Mouse (Mus musculus) adrenal gland (tissue): ENCODE results near the gene Palm3.
"Not testable (repeated sequence)": the region's sequence is repeated elsewhere in the genome, so short reads cannot be mapped to it uniquely, and the experiment has no call there.

Experiments
- intact Hi-C: fragments of 180-260 bp; cut with DNase I; formaldehyde crosslinking; loops from one replicate; pipeline ENCODE4 v1.15.1; 2025

The Palm3 gene

DNA sequence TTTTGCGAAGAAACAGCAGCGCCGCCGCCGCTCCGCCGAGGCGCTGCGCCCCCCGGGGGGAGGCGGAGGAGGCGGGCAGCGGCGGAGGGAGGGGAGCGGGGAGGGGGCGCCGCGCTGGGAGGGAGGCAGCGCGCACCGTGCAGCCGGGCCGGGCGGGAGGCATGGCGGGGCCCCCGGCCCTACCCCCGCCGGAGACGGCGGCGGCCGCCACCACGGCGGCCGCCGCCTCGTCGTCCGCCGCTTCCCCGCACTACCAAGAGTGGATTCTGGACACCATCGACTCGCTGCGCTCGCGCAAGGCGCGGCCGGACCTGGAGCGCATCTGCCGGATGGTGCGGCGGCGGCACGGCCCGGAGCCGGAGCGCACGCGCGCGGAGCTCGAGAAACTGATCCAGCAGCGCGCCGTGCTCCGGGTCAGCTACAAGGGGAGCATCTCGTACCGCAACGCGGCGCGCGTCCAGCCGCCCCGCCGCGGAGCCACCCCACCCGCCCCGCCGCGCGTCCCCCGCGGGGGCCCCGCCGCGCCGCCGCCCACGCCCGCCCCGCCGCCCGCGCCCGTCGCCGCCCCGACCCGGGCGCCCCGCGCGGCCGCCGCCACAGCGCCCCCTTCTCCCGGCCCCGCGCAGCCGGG, 23.6 kb upstream of the Palm3 start, which contains the start of gene Samd1:
Gene Samd1, plus strand, starts transcription at position 162 of the 631 bp plus-strand sequence.
- intact Hi-C loops, result no loop called here

DNA sequence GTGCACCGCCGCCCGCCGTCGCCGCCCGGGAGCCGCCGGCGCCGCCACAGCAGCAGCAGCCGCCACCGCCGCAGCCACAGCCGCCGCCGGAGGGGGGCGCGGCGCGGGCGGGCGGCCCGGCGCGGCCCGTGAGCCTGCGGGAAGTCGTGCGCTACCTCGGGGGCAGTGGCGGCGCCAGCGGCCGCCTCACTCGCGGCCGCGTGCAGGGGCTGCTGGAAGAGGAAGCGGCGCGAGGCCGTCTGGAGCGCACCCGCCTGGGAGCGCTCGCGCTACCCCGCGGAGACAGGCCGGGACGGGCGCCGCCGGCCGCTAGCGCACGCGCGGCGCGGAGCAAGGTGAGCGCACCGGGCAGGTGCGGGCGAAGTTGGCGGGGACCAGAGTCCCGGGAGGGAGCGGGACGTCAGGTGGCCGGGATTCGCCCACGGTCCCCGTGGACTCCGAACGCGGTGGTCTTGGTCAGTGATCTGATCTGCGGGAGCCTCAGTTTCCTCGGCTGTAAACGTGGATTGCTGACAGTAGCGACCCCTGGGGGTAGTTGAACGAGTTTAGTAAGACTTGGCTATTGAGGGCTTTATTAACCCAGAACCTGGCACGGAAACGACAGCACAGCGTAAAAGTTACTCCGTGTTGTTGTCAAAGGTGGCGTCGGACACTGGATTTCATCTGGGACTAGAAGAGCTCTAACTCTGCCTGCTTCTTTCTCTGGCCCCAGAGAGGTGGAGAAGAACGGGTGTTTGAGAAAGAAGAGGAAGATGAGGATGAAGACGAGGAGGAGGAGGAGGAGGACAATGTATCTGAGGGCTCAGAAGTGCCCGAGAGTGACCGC, 22.8 kb upstream of the Palm3 start:
- intact Hi-C loops, result no loop called here

DNA sequence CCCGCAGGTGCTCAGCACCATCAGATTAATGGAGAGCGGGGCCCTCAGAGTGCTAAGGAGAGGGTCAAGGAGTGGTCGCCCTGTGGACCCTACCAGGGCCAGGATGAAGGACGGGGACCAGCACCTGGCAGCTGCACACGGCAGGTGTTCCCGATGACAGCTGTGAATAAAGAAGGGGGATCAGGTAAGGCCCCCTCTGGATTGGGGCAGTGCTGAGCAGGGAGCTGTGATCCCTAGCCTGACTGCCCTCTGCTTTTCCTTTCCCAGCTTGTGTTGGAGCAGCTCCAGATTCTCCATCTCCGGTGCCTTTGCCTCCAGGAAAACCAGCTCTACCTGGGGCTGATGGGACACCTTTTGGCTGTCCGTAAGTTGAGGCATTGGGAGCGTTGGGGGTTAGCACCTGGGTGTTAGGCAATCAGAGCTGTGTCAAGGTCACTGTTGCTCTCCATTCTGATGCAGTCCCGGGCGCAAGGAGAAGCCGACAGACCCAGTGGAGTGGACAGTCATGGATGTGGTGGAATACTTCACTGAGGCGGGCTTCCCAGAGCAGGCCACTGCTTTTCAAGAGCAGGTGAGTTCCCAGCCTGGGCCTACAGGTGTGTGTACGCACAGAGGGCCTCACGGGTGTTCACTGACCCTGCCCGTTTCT, 22.1 kb upstream of the Palm3 start:
- intact Hi-C loops, result no loop called here

DNA sequence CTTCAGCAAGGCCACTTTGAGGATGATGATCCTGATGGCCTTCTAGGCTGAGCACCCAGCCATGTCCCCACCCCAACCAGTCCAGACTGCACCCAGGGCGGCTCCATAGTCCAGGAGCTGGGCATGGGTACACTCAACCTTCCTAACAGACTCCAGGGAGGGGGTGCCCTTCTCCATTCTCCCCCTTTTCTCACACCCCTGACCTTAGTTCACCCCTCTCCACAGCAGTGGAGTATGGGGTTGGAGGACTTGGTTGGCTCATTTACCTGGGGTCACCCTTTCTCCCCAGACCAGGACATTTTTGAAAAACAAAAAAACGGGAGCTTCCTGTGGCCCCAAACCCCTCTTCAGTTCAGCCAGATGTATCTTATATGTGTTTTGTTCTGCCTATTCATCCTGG, 21.4 kb upstream of the Palm3 start:
- intact Hi-C loops, result loop anchor here (5.0 kb wide), 1 partner anchor 43 kb away; the partner anchor contains the start of genes Asf1b and Gm10644

DNA sequence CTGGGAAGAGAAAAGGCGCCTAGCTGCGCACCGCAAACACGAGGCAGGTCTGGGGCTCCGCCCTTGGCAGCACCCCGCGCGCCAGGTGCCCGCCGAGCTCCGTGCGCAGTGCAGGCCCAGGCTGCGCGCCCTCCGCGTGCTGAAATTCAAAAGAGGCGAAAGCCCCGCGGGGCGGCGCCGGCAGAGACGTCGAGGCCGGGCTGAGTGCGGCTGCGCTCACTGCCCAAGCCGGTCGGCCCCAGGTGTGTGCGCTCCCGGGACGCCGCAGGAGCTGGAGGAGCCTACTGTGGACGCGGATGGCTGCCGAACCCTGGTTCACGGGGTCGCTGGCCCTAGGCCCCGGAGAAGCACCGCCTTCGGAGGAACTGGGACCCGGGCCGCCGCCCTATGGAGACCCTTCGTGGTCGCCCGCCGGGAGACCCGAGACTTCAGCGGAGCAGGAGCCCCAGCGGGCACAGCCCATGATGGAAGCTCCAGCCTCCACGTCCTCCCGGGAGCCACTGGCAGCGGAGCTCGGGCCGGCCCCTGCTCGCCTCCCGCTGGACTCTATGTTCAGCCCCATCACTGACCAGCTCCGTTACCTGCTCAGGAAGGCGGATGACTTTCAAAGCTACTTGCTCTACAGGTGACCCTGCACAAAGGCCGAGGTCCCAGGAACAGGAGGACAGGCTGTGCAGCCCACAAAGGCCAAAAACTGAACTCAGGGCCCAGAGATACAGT, 19.8 kb upstream of the Palm3 start, which contains the start of gene 1700067K01Rik:
Gene 1700067K01Rik, plus strand, starts transcription at position 222 of the 720 bp plus-strand sequence.
- intact Hi-C loops, result loop anchor here (5.0 kb wide), 1 partner anchor 44 kb away; the partner anchor contains the start of genes Asf1b and Gm10644

DNA sequence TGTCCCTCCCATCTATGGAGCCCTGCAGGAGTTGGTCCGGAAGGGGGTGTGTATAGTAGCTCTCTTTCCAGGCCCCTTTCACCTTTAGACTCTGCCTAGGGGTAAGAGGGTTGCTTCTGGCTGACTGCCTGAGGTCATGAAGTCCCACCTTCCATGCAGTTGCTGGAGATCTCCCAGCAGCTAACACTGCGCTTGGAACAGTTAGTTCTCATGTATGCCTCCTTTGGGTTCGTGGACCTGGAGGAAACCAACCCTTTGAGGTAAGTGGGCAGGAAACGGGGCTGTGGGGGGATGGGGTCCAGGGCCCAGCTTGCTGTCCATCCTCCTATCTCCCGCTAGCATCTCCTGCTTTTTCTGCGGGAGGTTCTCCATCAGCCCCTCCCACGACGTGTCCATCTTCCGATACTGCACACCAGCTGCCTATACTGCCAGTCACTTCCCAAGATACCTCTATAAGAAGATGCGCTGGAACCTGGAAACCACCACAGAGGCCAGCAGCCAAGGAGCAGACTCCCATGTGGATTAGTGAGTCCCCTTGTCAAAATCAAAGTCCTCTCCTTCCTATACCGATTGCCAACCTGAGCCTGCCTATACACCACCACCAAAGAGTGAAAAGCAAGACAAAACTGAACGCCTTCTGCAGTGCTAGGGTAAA, 18.2 kb upstream of the Palm3 start:
- intact Hi-C loops, result loop anchor here (5.0 kb wide), 1 partner anchor 46 kb away; the partner anchor contains the start of genes Asf1b and Gm10644

DNA sequence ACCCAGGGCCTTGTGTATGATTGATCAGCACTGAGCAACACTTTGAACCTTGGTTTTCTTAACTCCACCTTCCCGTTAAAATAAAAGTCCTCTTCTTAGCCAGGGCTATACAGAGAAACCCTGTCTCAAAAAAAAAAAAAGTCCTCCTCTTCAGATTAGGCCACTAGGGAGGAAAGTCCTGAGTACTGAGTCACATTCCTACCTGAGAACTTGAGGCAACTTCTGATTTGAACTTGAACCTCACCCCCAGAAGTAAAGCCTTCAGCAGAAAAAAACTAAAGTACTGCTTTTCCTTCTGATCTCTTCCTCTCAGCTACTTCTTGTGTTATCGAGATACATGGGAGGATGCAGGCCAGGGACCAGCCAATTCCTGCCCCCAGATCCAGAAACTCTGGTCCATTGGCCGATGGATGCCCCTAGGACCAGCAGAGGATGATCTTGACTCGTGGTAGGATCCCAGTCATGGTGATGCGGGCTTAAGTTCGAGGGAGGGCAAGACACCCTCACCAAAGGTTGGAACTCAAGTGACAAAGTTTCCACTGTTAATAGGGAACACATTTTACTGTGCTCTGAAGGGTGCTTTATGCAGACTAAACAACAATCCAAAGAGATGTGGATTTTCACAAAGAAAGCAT, 17.5 kb upstream of the Palm3 start:
- intact Hi-C loops, result loop anchor here (5.0 kb wide), 1 partner anchor 46 kb away; the partner anchor contains the start of genes Asf1b and Gm10644

DNA sequence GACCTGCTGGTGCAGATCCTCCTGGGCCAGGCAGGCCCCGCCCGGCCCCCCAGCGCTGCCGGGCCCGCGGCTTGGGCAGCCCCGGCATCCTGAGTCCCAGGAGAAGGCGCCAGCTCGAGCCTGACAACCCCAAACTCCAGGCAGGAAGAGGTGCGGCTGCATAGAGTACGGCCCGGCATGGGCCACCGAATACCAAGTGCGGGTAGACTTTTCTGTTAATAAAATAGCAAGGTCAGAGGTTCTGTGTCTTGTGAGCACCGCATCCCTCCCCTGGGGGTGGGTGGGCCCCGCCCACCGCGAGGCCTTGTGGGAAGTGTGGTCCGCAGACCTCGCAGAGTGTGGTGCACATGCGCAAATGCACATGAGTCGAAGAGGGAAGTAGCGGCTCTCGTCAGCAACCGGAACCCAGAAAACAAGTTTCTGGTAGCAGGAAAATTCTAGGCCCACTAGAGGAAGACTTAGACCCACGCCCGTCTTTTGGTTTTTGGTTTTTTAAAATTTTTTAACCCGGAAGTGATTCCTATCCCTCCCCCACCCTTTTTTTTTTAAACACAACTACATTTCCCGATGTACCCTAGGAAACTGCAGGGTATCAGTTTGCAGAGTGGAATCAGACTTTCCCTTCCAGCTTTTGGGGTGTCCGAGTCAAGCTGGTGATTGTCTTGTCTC, 16.6 kb upstream of the Palm3 start:
- intact Hi-C loops, result loop anchor here (5.0 kb wide), 1 partner anchor 47 kb away; the partner anchor contains the start of genes Asf1b and Gm10644

DNA sequence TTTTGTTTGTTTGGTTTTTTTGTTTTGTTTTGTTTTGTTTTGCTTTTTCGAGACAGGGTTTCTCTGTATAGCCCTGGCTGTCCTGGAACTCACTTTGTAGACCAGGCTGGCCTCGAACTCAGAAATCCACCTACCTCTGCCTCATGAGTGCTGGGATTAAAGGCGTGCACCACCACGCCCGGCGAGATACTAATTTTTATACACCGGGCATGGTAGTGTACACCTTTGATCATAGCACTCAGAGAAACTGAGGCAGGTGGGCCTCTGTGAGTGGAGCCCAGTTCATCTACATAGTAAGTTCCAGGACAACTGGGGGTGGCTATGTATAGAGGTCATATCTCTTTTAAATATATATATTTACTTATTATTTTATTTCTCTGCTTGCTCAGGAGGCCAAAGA, 15.8 kb upstream of the Palm3 start:
- intact Hi-C loops, result not testable (repeated sequence)

DNA sequence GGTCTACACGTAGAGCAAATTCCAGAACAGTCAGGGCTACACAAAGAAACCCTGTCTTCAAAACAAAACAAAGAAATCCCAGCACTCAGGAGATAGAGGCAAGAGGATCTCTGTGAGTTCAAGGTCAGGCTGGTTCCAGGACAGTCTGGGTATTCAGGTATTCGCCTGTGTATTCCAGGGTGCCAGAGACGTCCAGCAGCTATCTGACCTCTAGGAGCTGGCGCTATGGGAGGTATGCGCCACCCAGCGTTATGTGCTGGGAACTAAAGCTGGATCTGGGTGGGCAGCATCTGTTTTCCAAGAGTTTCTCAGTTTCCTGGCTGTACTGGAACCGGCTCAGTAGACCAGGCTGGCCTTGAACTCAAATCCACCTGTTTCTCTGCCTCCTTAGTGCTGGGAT, 12.9 kb upstream of the Palm3 start:
- intact Hi-C loops, result no loop called here

DNA sequence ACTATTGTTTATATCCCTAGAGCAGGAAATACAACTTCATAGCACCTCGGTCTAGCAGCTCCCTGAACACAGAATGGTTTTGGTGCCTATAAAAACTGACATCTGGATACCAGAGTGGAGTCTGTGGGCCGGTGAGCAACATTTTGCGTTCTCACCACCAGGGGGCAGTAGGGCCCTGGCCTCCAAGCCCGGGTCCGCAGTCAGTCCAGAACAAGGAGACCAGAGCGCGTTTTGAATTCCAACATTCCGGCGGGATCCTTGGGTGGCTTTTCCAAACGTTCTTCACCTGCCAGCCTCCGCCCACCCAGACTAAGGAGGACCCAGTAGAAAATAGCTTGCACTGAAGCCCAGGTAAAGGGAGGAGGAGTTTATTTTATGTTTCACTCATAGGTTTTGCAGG, 11.4 kb upstream of the Palm3 start:
- intact Hi-C loops, result no loop called here

DNA sequence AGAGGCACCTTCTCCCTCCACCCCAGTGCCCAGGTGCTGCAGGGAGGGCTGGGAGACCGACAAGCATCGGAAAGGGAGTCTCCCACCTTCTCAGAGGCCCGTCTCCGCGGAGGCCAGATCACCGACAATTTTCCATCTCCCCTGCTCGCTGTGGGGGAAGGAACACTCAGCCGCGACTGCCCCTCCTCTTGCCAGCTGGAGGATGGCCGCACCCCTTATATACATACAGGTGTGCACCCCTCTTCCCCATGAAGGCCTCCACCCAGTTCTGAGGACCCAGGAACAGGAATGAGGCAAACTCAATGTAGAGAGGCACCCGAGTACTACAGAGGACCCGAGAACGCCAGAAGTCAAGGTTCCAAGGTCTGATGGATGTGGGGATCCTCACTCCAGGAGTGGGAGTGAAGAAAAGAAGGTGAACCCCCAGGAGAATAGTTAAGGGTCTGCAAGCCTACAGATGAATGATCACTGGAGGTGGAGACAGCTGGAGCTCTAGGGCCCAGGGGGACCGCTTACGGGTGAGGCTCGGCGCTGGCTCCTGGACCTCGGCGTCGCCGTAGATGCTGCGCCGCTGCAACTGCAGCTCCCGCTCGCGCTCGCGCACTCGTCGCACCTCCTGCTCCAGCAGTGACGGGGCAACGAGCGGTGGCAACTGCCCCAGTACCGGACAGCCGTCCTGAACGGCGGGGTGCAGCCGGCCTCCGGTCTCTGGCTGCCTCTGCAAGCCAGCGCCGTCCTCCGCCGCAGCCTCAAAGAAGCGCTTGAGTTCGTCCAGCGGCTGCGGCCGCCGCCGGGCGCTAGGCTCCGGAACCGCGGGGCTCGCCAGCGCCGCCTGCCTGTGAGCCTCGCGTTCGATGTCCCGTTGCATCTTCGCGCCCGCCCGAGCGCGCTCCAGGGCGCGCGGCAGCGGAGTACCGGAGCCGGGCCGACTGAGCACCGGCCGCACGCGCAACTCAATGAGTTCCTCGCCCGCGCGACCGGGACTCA, 10.4 kb upstream of the Palm3 start:
- intact Hi-C loops, result no loop called here

DNA sequence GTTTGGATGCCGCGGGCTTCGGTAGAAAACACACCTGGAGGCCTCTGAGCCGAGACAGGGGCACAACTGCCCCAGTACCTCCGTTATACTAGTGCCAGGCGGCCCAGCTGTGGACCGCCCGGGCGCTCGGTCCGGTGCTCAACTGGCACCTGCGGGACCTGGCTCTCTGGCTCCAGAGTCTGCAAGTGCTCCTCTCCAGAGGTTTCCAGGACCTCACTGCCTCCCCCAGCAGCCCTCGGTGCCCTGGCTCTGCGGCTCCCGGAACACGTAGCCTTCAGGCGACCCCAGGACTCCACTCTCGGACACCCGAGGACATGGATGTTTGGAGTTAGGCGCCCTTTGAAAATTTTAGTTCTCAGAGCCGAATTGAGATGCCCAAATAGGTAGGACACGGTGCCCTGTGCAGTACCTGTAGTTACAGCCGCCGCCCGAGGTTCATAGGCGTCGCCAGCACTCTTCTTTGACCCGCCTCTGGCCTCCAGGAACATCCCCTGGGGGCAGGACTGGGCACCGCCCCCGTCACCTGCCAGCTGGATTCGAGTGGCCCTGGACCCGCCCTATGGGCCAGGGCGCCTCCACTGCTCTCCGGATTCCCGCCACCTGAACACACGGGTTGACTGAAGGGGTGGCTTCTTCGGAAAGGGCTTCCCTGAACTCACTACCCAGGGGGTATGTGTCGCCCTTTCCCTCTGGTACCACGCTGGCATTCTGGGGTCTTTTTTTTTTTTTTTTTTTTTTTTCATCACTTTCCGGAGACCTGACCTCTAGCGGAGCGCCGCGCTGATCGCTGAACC, 9.4 kb upstream of the Palm3 start, which contains the start of gene 2210011C24Rik:
Gene 2210011C24Rik, minus strand, starts transcription at position 467 of the 794 bp plus-strand sequence.
- intact Hi-C loops, result no loop called here

DNA sequence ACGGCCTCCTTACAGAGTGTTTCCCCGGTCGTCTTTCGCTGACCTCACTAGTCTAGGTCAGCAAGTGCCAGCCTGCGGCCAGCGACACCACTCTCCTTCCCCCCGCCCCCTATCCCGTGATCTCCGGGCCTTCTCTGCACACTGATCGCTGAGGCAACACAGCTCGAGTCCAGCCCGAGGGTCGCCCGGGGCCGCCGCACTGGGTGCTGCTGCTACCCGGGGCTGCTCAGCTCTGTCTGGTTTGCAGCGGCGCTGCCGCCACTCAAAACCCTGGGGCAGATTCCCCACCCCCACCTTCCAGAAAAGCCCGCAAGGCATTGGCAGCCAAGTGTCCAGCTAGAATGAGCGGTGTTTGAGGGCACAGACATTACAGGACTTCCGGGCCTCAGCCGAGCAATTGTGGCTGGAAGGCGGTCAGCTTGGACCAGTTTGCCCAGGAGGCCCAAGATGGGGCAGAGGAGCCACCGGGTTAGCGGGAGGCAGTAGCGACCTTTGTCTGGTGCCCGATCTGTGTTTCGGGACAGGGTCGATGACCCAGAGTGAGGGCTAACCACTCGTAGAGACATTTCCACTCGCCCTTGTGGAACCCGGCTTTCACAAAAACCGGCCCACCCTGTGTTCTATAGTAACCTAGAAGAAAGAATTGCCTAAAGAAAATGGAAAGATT, 8.6 kb upstream of the Palm3 start:
- intact Hi-C loops, result no loop called here

DNA sequence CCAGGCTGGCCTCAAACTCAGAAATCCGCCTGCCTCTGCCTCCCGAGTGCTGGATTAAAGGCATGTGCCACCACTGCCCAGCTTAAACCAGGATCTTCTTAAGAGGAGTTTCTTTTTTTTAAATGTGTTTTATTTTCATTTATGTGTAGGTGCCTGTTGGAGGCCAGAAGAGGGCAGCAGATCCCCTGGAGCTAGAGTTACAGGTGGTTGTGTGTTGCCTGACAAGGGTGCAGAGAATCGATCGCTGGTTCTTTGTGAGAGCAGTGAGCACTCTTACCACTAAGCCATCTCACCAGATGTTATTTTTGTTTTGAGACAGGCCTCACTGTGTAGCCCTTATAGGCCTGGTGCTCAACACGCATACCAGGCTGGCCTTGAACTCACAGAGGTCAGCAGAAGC, 5.4 kb upstream of the Palm3 start:
- intact Hi-C loops, result no loop called here

DNA sequence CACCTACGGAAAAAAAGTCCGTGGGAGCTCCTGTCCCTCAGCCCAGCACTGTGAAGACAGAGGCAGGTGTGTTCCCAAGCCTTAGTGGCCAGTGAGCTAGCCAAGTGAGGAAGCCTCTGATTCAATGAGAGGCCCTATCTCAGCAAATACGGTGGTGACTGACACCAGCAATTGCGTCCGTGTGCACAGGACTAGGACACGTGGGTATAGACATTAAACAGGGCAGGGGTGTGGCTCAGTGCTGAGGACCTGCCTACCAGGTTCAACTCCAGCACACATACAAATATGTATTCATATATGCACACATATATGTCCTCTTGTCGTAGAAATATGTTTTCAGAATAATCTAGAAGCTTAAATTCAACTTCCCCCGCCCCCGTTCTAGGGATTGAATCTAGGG, 1.5 kb upstream of the Palm3 start:
- intact Hi-C loops, result no loop called here

DNA sequence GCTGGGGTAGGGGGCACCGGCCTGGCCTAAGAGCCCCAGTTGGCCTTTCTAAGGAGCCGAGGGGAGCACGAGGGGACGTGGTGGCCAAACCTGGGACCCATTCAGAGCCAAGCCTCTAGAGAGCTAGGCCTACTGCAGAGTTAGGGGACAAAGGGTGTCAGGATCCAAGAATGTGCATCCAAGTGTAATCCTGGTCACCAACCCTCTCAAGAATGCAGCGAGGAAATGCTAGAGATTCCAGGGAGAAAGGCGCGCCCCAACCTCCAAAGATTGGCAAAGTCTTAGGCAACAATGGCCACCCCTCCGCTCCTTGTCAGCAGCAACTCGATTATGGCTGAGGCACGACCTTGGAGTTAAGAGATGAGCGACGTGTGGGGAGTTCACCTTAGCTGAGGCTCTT, 298 bp downstream of the Palm3 start:
- intact Hi-C loops, result no loop called here
